Mouse (Mus musculus) frontal cortex, postnatal 36 days (tissue): ENCODE measurements at regions not wholly inside any gene's neighbourhood (a gene's known extent, or its start where the extent isn't known, plus 50 kb on each side); places are given as distances from the start of the nearest gene placed in this dataset.

Experiments
- DNase-seq, 2 experiments: peaks; one replicate each; pipeline ENCODE4 v3.0.0; 2022; ENCODE audit warnings: low spot score in 2 of 2

DNA sequence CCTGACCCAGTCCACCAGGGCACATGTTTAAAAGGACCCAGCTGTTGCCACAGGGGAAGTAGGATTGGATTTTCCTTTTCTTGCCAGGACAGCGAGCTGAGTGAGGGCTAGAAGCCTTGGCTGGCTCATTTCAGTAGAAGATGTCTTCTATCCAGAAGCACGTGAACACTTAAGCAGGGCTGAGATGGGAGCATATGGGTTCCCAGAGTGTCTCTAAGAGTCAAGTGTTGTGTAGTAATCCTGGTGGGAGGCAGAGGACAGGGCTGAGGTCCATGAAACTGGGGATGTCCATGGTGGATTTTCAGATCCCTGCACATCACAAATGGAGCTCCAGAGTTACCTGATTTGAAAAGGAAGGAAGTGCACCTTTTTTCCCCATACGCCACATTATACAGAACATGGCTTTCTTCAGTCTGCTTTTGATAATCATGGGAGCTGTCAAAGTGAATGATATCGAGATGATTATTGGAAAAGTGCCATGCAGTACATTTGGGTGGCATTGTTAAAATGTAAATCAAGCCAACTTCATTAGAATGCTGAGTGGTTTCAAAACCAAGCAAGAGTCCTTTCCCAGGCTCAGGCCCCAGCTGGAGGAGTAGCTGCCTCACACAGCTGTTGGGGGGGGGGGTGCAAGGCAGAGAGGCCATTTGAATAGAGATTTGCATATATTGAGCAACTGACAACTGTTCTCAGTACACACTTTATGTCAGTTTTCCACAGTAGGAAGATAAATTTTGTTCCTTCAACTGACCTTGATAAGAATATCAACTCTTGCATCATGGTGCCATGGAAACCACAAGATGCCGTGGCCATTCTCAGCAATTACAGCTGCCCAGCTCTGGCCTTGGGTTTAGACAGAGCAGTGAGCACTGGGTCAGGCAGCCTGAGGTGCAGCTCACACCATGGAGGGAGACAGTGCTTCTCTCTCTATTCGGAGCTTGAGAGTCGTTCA is 81.7 kb downstream of the Slc35b3 start:
- DNase-seq: peak; percentile 20

GRCm38 (mm10) chr13:38875923-38876322 is 84.8 kb downstream of the Slc35b3 start:
- no peak for DNase-seq

DNA sequence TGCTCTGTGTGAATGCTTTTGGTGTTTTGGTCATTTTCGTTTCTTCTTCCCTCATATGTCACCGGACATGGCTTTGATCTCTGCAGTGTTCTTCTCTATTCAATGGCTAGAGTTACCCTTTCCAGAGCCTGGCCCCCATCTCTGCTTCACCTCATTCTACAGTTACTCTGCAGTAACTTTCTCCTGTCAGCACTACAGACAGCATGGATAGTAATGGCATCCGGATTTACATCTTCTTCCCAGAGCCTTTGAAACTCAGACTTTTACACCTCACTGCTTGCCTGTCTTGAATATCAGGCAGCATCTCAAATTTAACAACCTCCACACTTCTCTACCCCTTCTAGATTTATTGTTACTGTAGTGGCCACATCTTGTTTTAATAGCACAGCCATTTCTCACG is 96.7 kb downstream of the Slc35b3 start:
- no peak for DNase-seq

DNA sequence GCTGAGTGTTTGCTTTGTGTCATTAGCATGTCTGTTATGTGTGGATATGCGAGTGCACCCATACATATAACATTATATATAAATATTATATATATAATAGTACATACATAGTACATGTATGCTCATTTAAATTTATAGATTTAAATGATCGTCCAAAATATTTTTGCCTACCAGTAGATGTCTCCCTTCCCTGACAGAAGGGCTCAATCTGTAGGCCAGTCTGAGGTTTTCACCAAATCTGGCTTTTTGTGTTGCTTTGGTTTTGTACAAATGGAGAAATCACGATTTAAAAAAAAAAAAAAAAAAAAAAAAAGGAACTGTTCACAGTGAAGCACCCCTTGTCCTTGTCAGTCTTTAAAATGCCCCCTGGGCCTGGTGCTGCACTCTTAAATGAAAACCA is 104.9 kb downstream of the Slc35b3 start:
- DNase-seq: no peak

DNA sequence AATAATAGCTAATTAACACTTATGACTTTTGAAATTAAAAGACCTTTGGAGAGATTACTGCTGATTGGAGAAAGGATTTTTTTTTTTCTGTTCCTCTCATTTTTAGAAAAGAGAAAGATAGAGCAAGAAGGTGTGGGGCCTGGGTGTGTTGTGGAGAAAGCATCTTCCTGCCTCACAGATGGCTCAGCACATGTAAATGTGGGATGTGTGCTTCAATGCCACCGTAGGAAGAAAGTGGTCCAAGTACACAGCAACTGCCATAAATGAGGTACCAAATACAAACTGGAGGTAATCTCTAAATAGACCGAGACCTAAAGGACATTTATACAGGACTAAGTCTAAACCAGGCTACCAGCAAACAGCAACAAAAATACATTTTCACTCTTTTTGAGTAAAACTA is 105.7 kb downstream of the Slc35b3 start:
- no peak for DNase-seq

DNA sequence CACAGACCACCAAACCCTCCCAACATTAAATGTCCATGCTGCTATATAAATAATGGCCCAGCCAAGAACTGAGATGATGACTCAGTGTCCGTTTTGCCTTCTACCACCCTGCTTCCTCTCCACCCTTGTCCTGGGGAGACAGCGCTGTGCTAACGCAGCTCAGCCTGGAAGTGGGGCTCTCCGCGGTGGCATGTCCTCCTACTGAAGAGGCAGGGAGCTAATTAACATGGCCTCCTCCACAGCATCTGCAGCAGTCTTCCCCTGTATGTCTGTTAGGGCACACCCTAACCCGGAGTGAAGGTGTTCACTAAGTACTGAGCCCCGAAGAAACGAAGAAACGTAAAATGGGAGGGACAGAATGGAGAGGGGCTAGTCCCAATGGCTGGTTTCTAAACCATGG is 107.8 kb downstream of the Slc35b3 start:
- DNase-seq: peak in 1 of 2 experiments; percentile 12

- no peak for DNase-seq
These were observed 108.9 kb downstream of the Slc35b3 start for GRCm38 (mm10) chr13:38851820-38852219.

- no peak for DNase-seq
These were observed 122.4 kb downstream of the Slc35b3 start for GRCm38 (mm10) chr13:38838231-38838630.

DNA sequence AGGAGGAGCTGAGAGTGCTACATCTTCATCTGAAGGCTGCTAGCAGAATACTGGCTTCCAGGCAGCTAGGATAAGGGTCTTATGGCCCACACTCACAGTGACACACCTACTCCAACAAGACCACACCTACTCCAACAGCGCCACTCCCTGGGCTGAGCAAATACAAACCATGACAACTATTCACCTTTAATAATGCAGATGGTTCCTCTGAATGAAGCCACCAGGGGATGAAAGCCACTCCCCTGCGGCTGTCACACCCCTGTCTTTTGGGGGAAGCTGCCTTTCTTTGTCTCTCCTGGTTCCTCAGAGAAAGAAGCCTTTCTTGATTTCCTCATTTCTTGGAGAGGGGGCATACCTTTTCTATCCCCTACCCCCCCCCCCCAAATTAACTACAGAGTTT is 135.0 kb downstream of the Slc35b3 start:
- no peak for DNase-seq

GRCm38 (mm10) chr13:38819526-38819925 is 141.1 kb downstream of the Slc35b3 start:
- no peak for DNase-seq

- peak in 1 of 2 experiments; percentile 22 for DNase-seq
These were observed 141.9 kb downstream of the Slc35b3 start for GRCm38 (mm10) chr13:38818781-38819180.

DNA sequence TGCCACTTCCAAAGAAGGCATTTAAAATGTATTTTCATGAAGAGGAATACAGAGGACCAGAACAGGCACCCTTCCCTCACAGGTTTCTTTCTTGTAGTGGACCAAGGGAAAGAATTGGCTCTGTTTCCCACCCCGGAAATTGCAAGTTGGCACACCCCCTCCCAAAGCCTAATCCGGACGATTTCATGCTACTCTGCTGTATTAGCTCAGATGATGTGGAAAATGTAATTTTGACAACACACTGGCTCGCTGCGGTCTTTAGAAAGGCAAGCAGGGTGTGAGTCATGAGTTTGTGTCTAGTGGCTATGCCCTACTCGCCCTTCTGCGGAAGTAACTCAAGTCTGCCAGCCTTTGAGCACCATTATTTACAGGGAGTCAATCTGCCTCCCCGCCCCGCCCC is 144.4 kb downstream of the Slc35b3 start:
- no peak for DNase-seq

DNA sequence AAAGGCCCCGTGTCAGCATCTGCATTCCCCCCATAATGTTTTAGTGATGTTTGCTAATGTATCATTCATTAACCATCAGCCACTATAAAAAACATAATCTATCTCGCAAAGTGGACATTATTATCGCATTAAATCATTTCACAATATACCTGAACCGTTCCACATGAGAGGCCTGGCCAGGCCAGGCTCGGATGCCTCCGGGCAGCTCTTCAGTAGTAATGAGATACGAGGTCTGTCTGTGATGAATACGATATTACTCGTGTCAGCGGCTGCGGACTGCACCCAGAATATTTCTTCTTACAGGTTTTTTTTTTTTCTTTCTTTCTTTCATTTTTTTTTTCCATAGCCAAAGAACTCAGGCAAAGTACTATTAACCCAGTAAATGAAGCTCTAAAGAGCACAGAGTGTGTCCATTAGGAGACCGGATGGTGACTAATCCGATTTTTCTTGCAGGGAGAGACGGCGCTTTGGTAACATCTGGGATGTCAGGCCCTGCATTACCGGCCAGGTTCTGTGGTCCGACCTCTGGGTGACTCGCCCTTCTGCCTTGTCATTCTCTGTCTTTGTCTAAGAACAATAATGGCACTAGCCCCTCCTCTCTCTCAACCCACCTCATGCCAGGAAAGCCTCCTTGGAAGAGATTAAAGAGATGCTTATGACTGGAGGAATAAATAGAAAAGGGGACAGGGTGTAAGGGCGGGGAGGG is 145.5 kb downstream of the Slc35b3 start:
- no peak for DNase-seq

DNA sequence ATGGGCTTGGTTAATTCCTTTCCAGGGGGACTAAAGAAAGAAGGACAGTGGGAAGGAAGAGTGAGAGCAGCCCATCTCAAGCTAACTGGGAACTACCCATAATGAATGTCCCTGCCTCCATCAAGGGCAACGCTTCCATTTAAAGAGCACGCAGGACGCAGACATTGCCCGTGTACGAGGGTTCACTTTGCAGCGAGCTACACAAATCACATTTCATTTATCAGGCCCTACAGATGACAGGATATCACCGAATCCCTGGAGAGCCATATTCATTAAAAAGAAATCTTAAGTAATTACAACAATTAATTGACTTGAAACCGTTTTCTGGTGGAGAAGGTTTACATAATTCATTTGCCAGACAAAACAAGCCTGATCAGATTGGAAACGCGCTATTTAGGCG is 139.7 kb upstream of the Eef1e1 start:
- no peak for DNase-seq

DNA sequence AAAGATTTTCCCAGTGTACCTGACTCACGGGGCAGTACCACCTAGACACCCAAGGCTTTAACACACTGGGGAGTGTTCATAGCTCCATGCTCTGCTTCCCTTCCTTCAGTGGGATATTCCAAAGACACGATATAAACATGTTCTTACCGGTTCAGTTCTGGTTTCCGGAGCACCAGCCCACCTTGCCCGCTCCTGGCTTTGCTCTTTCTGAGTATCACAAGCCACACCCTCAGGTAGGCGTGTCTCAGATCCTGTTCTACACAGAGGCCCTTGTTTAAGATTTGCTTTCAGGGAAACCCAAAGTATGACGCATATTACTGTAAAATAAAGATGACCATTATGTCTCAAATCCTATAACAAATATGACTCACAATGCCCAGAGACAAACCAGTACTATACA is 134.6 kb upstream of the Eef1e1 start:
- DNase-seq: no peak

DNA sequence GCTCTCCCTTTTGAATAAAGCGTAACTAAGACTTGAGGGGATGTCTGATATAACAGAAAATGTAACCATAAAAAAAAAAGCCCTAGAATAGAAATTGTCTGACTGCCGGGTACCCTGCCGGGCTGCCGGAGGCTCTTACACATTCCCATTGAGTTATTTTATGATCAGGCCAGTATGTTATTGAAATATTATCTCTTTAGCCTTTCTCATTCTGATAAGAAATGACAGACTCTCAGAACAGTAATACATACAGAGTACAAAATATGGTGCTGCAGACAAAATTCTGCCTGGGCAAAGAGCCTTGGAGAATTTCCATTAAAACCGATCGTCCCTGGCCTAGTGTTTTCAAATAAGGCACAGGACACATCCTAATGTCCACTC is 121.8 kb upstream of the Eef1e1 start:
- no peak for DNase-seq

- no peak for DNase-seq
These were observed 121.2 kb upstream of the Eef1e1 start for GRCm38 (mm10) chr13:38779984-38780629.

DNA sequence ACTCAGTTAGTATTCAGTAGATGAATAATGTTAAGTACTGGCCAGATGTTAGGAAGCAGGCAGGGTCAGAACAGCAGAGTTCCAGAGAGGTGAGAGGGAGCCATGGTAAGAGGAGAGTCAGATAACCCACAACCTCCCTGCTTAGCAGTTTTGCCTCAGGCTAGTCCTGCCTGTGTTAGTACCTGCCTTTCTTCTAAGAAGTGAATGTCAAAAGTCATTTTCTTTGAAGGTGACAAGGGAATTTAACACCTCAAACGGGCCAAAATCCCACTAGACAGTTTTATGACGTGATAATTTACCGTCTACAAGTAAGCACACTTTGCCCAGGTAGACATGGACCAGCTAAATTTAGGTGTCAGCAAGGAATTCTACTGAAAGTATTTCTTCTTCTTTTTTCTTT is 117.7 kb upstream of the Eef1e1 start:
- no peak for DNase-seq

DNA sequence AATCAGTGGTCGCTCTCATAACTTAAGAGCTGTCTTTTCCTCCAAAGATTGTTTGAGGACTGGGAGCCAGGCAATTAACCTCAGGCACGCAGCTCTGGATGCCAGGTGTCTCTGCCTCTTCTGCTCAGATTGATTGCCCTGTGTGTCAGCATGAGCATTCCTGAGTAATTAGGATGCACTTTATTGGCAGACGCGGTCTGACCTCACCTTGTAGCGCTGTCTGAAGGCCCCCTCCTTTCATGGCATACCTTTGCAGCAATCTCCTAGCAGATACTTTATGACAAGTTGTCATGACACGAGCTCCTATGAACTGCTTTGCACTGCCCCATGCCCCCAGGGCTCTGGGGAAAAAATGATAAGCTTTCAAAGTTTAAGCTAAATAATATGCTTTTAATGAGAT is 114.1 kb upstream of the Eef1e1 start:
- DNase-seq: no peak

- no peak for DNase-seq
These were observed 107.3 kb upstream of the Eef1e1 start for GRCm38 (mm10) chr13:38766133-38766532.

DNA sequence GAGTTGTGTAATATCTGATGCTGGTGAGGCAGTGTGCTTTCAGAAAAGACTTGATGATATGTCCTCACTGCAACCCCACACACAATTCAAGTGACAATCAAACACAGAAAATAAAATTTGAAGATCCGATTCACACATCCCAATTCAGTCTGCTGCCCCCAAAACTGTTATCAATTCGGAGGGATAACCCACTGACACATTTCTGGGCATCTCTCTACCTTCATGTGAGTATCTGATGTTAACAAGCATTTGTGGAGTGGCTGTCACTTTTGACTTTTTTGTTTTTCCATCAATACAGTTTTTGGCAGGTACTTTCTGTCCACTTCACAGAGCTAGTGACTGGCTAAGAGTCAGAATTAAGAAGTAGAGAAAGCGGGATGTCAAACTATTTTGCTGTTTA is 101.4 kb upstream of the Eef1e1 start:
- no peak for DNase-seq

DNA sequence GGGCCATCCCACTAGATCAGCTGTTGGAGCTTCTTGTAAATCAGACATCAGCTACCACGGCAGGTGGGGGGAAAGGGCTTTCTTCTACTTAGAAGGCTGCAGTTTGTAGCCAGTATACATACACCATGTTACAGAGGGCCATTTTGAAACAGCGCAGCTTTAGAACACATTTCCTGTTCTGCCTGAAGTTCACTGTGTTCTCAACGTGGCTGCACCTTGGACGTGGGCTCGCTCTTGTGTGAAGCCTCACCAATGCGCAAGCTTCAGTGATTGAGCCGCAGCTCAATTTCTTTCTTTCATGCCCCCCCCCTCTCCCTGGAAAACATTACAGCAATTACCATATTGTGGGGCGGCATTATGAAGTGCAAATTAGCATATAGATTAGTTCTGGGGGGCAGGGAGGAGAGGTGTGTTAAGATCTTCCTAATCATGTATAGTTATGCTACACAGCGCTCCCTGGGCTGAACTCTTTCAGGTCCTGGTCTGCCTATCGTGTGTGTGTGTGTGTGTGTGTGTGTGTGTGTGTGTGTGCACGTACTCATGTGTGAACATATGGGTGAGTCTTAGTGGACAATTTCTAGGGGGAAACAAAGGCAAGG is 97.9 kb upstream of the Eef1e1 start:
- DNase-seq: no peak
